Mouse (Mus musculus): ENCODE results near the gene 1190005I06Rik.
A peak's percentile ranks its signal among the peaks of the same experiment; 100 is the strongest.

DNA sequence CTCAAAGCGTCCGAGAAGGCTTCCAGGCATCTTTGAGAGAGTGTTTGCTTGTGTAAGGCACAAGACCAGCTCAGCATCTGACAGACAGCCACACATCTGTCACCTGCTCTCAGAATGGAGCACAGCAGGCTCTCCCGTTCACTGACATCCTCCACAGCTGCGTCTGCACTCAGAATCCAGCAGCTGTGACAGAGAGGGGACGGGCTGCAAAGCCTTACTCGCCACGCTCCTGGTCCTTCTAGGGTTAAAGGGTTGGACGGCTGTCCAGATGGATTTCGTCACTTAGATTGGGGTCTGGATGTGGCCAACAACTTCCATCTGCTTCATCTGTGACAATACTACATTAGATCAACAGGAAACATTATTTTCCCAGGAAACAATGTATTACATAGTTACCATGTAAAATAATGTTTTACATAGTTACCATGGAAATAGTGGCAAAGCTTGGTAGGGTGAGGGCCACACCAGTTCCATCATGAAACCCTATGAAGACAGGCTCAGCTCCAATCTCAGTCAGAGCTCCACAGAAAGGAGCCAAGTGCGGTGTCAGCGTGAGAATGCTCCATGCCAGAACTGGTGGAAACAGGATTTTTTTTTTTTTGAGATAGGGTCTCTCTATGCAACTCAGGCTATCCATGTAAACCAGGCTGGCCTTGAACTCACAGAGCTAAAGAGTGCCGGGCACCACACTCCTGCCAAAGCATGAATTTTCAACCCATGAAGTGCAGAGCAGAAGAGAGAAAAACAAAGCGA is 49.1 kb upstream of the 1190005I06Rik start:
- no peak for TF ChIP-seq CTCF (IDR thresholded peaks at IDR 0.05)
- peak; percentile 82 for TF ChIP-seq EP300 (IDR thresholded peaks at IDR 0.05)
